Mouse (Mus musculus): ENCODE results near the gene Gm48551. TPM values are rescaled to one million over a fixed set of nuclear protein-coding genes. Genes with fewer than 3 reads are reported as not detected.
A peak's percentile ranks its signal among the peaks of the same experiment; 100 is the strongest.

The Gm48551 gene
- polyA plus RNA-seq, 1 experiment from 2014 or later, result 3.8 TPM

GRCm38 (mm10) chr10:81389801-81390677 is 5.8 kb downstream of the Gm48551 start:
- Histone ChIP-seq H3K9ac (ENCODE audit: low read depth, low read length) (no peak overlapping the region), H3K4me2 (replicated peaks; ENCODE audit: low read depth, low read length) (no peak overlapping the region), H3K9me3 (ENCODE audit: control insufficient read depth, low read length) (no peaks in the 10 kb centered on the region), H3K4me1 (ENCODE audit: control insufficient read depth, insufficient read depth, low read length) (peaks cover 26% of the 10 kb centered on the region), H3K27ac (ENCODE audit: low read depth, low read length) (no peak overlapping the region), H3K36me3 (ENCODE audit: control insufficient read depth, insufficient read depth, low read length) (peaks cover 32% of the 10 kb centered on the region), H3K4me3 (ENCODE audit: low read length) (no peak overlapping the region), H3K27me3 (ENCODE audit: control insufficient read depth, insufficient read depth, low read length) (no peaks in the 10 kb centered on the region)
- peak; percentile 43; the same call in 1 of the 2 replicates for ATAC-seq (ENCODE audit: low FRiP score, low TSS enrichment)
- 62% methylated on average over 23 of the region's 23 CpGs for WGBS

DNA sequence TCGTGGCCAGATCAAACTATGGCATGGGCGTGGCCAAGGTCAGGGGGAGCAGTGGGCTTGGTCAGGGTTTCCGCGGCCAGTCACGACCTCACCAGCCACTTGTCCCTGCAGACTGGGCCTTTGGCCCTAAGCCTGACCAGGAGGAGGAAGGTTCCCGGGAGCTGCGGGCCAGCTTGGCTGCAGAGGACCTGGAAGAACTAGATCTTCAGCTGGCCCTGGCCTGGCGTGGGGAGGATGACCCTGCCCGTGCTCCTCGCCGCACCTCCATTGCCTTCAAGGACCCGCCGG is 6.4 kb downstream of the Gm48551 start:
- Histone ChIP-seq H3K27ac (ENCODE audit: low read depth, low read length) (no peak overlapping the region), H3K4me3 (ENCODE audit: low read length) (no peak overlapping the region), H3K9ac (ENCODE audit: low read depth, low read length) (no peak overlapping the region), H3K27me3 (ENCODE audit: control insufficient read depth, insufficient read depth, low read length) (no peaks in the 10 kb centered on the region), H3K9me3 (ENCODE audit: control insufficient read depth, low read length) (no peaks in the 10 kb centered on the region), H3K4me2 (replicated peaks; ENCODE audit: low read depth, low read length) (no peak overlapping the region), H3K36me3 (ENCODE audit: control insufficient read depth, insufficient read depth, low read length) (peaks cover 32% of the 10 kb centered on the region), H3K4me1 (ENCODE audit: control insufficient read depth, insufficient read depth, low read length) (peaks cover 20% of the 10 kb centered on the region)
- 93% methylated on average over 13 of the region's 13 CpGs for WGBS
- no peak for ATAC-seq (ENCODE audit: low FRiP score, low TSS enrichment)

- no peak for ATAC-seq (ENCODE audit: low FRiP score, low TSS enrichment)
- H3K4me1 ChIP-seq (ENCODE audit: control insufficient read depth, insufficient read depth, low read length), result peaks cover 17% of the 10 kb centered on the region
- no peaks in the 10 kb centered on the region for H3K27me3 ChIP-seq (ENCODE audit: control insufficient read depth, insufficient read depth, low read length)
- H3K36me3 ChIP-seq (ENCODE audit: control insufficient read depth, insufficient read depth, low read length), result peaks cover 21% of the 10 kb centered on the region
- H3K9me3 ChIP-seq (ENCODE audit: control insufficient read depth, low read length), result no peaks in the 10 kb centered on the region
- no peak overlapping the region for H3K4me2 ChIP-seq (replicated peaks; ENCODE audit: low read depth, low read length)
- H3K9ac ChIP-seq (ENCODE audit: low read depth, low read length), result no peak overlapping the region
- no peak overlapping the region for H3K27ac ChIP-seq (ENCODE audit: low read depth, low read length)
- no peak overlapping the region for H3K4me3 ChIP-seq (ENCODE audit: low read length)
- 84% methylated on average over 6 of the region's 6 CpGs for WGBS
Observed at GRCm38 (mm10) chr10:81392270-81392669, 8.0 kb downstream of the Gm48551 start.

GRCm38 (mm10) chr10:81392781-81393185 is 8.5 kb downstream of the Gm48551 start, which contains the start of gene Smim24:
Smim24 (plus strand) TSS chr10:81393051.
- H3K9me3 ChIP-seq (ENCODE audit: control insufficient read depth, low read length), result no peaks in the 10 kb centered on the region
- peak within 1 kb of the TSS; percentile 26 for H3K4me3 ChIP-seq (ENCODE audit: low read length)
- H3K27me3 ChIP-seq (ENCODE audit: control insufficient read depth, insufficient read depth, low read length), result no peaks in the 10 kb centered on the region
- peaks cover 21% of the 10 kb centered on the region for H3K36me3 ChIP-seq (ENCODE audit: control insufficient read depth, insufficient read depth, low read length)
- peak within 1 kb of the TSS; percentile 51 for H3K4me2 ChIP-seq (replicated peaks; ENCODE audit: low read depth, low read length)
- peak within 1 kb of the TSS; percentile 45; the same call in 1 of the 2 replicates for H3K9ac ChIP-seq (ENCODE audit: low read depth, low read length)
- ATAC-seq (ENCODE audit: low FRiP score, low TSS enrichment), result no peak; the same call in 1 of the 2 replicates
- peaks cover 17% of the 10 kb centered on the region for H3K4me1 ChIP-seq (ENCODE audit: control insufficient read depth, insufficient read depth, low read length)
- H3K27ac ChIP-seq (ENCODE audit: low read depth, low read length), result peak within 1 kb of the TSS; percentile 63; the same call in 1 of the 2 replicates
- 61% methylated on average over 14 of the region's 14 CpGs for WGBS

DNA sequence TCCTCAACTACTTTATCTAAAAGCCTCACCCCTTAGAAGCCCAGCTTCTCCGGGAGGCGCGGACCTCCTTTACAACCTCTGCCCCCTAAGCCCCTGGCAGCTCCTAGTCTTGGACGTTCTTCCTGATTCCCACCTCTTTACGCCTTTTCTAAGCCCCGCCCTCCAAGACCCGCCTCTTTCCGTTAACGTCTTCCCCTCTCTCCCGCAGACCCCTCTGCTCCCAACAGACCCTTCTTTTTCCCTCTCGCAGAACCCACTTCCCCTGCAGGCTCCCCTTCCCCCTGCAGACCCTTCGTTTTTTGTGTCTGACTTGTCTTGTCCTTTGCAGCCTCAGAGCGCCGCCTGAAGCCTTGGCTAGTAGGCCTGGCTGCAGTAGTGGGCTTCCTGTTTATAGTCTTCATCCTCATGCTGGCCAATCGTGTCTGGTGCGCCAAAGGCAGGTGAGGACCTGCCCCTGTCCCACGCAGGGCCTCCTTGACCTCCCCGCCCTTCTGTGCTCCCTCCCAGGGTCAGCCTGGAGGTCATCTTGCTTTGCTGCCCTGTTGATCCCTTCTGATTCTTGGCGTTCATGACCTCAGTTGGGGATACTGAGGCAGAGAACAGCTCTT is 9.3 kb downstream of the Gm48551 start:
- H3K36me3 ChIP-seq (ENCODE audit: control insufficient read depth, insufficient read depth, low read length), result peaks cover 20% of the 10 kb centered on the region; the same call in 1 of the 2 replicates
- H3K4me2 ChIP-seq (replicated peaks; ENCODE audit: low read depth, low read length), result peak overlapping the region; percentile 51
- peak overlapping the region; percentile 63; the same call in 1 of the 2 replicates for H3K27ac ChIP-seq (ENCODE audit: low read depth, low read length)
- ATAC-seq (ENCODE audit: low FRiP score, low TSS enrichment), result 0 out of 2 replicates have a peak, but pooled peaks have one; percentile 4
- 4% methylated on average over 19 of the region's 19 CpGs for WGBS
- peak overlapping the region; percentile 26; the same call in 1 of the 2 replicates for H3K4me3 ChIP-seq (ENCODE audit: low read length)
- peak overlapping the region; percentile 45; the same call in 1 of the 2 replicates for H3K9ac ChIP-seq (ENCODE audit: low read depth, low read length)
- no peaks in the 10 kb centered on the region for H3K27me3 ChIP-seq (ENCODE audit: control insufficient read depth, insufficient read depth, low read length)
- peaks cover 17% of the 10 kb centered on the region for H3K4me1 ChIP-seq (ENCODE audit: control insufficient read depth, insufficient read depth, low read length)
- H3K9me3 ChIP-seq (ENCODE audit: control insufficient read depth, low read length), result no peaks in the 10 kb centered on the region

DNA sequence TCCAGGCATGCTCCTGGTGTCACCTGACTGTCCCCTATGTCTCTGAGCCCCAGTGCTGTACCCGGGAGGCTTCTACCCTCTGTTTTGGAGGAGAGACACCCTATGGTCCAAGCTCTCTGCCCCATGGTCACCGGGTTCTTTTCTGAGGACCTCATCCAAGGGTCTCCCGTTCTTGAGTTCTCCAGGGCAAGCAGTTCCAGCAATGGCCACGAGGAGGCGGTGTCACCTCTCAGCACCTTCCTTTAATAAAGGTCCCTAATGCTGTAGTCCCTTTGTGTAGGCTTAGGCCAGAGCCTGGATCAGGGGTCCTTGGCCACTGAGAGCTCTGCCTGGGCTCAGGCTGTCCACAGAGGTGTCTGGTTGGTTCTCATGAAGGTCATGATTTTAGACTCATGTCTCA is 10.9 kb downstream of the Gm48551 start:
- H3K9me3 ChIP-seq (ENCODE audit: control insufficient read depth, low read length), result no peaks in the 10 kb centered on the region
- no peak overlapping the region for H3K9ac ChIP-seq (ENCODE audit: low read depth, low read length)
- H3K4me2 ChIP-seq (replicated peaks; ENCODE audit: low read depth, low read length), result no peak overlapping the region
- 23% methylated on average over 5 of the region's 5 CpGs for WGBS
- H3K27ac ChIP-seq (ENCODE audit: low read depth, low read length), result no peak overlapping the region
- H3K36me3 ChIP-seq (ENCODE audit: control insufficient read depth, insufficient read depth, low read length), result peaks cover 29% of the 10 kb centered on the region
- no peak for ATAC-seq (ENCODE audit: low FRiP score, low TSS enrichment)
- H3K27me3 ChIP-seq (ENCODE audit: control insufficient read depth, insufficient read depth, low read length), result no peaks in the 10 kb centered on the region
- H3K4me1 ChIP-seq (ENCODE audit: control insufficient read depth, insufficient read depth, low read length), result peaks cover 13% of the 10 kb centered on the region
- no peak overlapping the region for H3K4me3 ChIP-seq (ENCODE audit: low read length)

GRCm38 (mm10) chr10:81395865-81396264 is 11.6 kb downstream of the Gm48551 start:
- 91% methylated on average over 4 of the region's 4 CpGs for WGBS
- ATAC-seq (ENCODE audit: low FRiP score, low TSS enrichment), result no peak
- no peaks in the 10 kb centered on the region for H3K9me3 ChIP-seq (ENCODE audit: control insufficient read depth, low read length)
- peaks cover 15% of the 10 kb centered on the region for H3K4me1 ChIP-seq (ENCODE audit: control insufficient read depth, insufficient read depth, low read length)
- peaks cover 36% of the 10 kb centered on the region for H3K36me3 ChIP-seq (ENCODE audit: control insufficient read depth, insufficient read depth, low read length)
- H3K27ac ChIP-seq (ENCODE audit: low read depth, low read length), result no peak overlapping the region
- H3K9ac ChIP-seq (ENCODE audit: low read depth, low read length), result no peak overlapping the region
- 0 out of 2 replicates have a peak, but pooled peaks cover 5% of the 10 kb centered on the region for H3K27me3 ChIP-seq (ENCODE audit: control insufficient read depth, insufficient read depth, low read length)
- no peak overlapping the region for H3K4me2 ChIP-seq (replicated peaks; ENCODE audit: low read depth, low read length)
- no peak overlapping the region for H3K4me3 ChIP-seq (ENCODE audit: low read length)

DNA sequence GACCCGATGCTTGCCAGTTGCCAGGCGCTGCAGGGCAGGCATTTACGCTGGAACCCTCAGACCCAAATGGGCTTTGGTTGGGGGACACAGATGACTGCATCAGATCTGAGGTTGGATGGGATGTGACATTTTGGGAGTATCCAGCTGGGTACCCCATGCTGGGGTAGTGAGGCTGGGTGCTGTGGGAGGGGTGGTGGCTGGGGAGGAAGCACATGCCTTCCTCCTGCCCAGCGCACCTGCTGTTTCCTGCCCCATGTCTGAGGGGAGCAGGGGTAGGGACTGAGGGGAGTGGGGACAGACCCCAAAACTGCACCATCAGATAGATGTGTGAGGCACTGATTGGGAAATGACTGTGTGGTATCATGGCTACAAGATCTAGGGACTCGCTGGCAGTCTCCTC is 12.5 kb downstream of the Gm48551 start:
- Histone ChIP-seq H3K27ac (ENCODE audit: low read depth, low read length) (no peak overlapping the region), H3K9ac (ENCODE audit: low read depth, low read length) (no peak overlapping the region)

DNA sequence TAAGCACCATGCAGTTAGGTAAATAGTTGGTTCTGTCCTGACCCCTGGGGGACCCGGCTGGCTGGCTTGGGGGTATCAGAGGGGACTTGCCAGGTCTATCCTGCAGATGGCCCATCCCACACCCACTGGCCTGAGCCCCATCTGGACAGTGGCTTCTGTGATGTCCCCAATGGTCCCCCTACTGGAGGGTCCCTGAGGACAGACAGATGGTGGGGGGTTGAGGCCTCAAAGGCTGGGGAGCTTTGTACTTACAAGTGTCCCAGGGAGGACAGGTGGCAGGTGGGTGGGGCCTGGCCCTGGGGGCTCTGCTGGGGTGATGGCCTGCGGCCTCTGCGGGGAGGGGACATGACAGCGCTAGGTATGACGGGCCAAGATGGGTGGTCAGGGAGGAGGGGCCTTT is 15.0 kb downstream of the Gm48551 start:
- no peak overlapping the region for H3K27ac ChIP-seq (ENCODE audit: low read depth, low read length)
- no peak overlapping the region for H3K4me2 ChIP-seq (replicated peaks; ENCODE audit: low read depth, low read length)
- H3K9ac ChIP-seq (ENCODE audit: low read depth, low read length), result no peak overlapping the region
- 0 out of 2 replicates have a peak, but pooled peaks cover 5% of the 10 kb centered on the region for H3K27me3 ChIP-seq (ENCODE audit: control insufficient read depth, insufficient read depth, low read length)
- H3K36me3 ChIP-seq (ENCODE audit: control insufficient read depth, insufficient read depth, low read length), result peaks cover 47% of the 10 kb centered on the region
- H3K4me3 ChIP-seq (ENCODE audit: low read length), result no peak overlapping the region
- WGBS, result 77% methylated on average over 5 of the region's 5 CpGs
- H3K9me3 ChIP-seq (ENCODE audit: control insufficient read depth, low read length), result no peaks in the 10 kb centered on the region
- no peak for ATAC-seq (ENCODE audit: low FRiP score, low TSS enrichment)
- peaks cover 33% of the 10 kb centered on the region for H3K4me1 ChIP-seq (ENCODE audit: control insufficient read depth, insufficient read depth, low read length)

More for the DNA sequence above, 12.5 kb downstream of the Gm48551 start:
- Histone ChIP-seq H3K4me2 (replicated peaks; ENCODE audit: low read depth, low read length) (no peak overlapping the region), H3K36me3 (ENCODE audit: control insufficient read depth, insufficient read depth, low read length) (peaks cover 34% of the 10 kb centered on the region), H3K9me3 (ENCODE audit: control insufficient read depth, low read length) (no peaks in the 10 kb centered on the region), H3K27me3 (ENCODE audit: control insufficient read depth, insufficient read depth, low read length) (0 out of 2 replicates have a peak, but pooled peaks cover 5% of the 10 kb centered on the region), H3K4me1 (ENCODE audit: control insufficient read depth, insufficient read depth, low read length) (peaks cover 23% of the 10 kb centered on the region), H3K4me3 (ENCODE audit: low read length) (no peak overlapping the region)
- 70% methylated on average over 5 of the region's 5 CpGs for WGBS
- no peak for ATAC-seq (ENCODE audit: low FRiP score, low TSS enrichment)

Measured in kidney, embryonic 14.5 days (tissue).